Mouse (Mus musculus) CH12.LX (cell line): ENCODE measurements around the gene Grin3b. TPM values are rescaled to one million over a fixed set of nuclear protein-coding genes. Genes with fewer than 3 reads are reported as not detected.

Experiments
- DNase-seq: peaks from one replicate; pipeline ENCODE4 v3.0.0-alpha.2; 2013; ENCODE audit errors: extremely low read depth
- H3K27ac ChIP-seq: 2 replicates; pipeline ENCODE4 v1.5.1; 2012; ENCODE audit warnings: low read depth, mild to moderate bottlenecking, control low read depth, moderate library complexity; ENCODE audit not compliant: insufficient read depth
- H3K27me3 ChIP-seq: replicated peaks from 2 replicates; pipeline ENCODE3; 2012; ENCODE audit warnings: inconsistent platforms
- H3K36me3 ChIP-seq, 2 experiments: replicated peaks in 1 of 2; 2 replicates each; pipeline versions ENCODE3 to v1.6.1; 2012; ENCODE audit warnings: inconsistent platforms in 1 of 2, low read length in 1 of 2, mild to moderate bottlenecking in 1 of 2, mixed read lengths in 1 of 2, moderate library complexity in 1 of 2; ENCODE audit not compliant: control insufficient read depth in 1 of 2, insufficient read depth in 1 of 2
- H3K4me1 ChIP-seq, 2 experiments: 2 replicates each; pipeline ENCODE4 v1.6.1; 2012; ENCODE audit warnings: inconsistent platforms in 1 of 2, moderate library complexity in 1 of 2; ENCODE audit not compliant: insufficient read depth in 2 of 2, control insufficient read depth in 1 of 2
- H3K4me2 ChIP-seq: 2 replicates; pipeline ENCODE4 v1.6.1; 2012; ENCODE audit warnings: low read depth, mild to moderate bottlenecking, control low read depth; ENCODE audit not compliant: poor library complexity, insufficient read depth, severe bottlenecking
- H3K4me3 ChIP-seq, 3 experiments: fragments of 150-350 bp in 1 of 3; sonication (generic) in 1 of 3; replicated peaks in 1 of 3; 2 replicates each; pipeline versions ENCODE3 to v1.5.1; 2011 to 2012; ENCODE audit warnings: low read depth in 2 of 3, low read length in 2 of 3, mild to moderate bottlenecking in 2 of 3, moderate library complexity in 2 of 3, control low read depth in 1 of 3, improper control_type of control experiment in 1 of 3, inconsistent platforms in 1 of 3, mixed read lengths in 1 of 3; ENCODE audit not compliant: poor library complexity in 1 of 3
- H3K79me2 ChIP-seq: replicated peaks from 2 replicates; pipeline ENCODE4 v1.6.1; 2012; ENCODE audit warnings: mild to moderate bottlenecking, moderate library complexity; ENCODE audit not compliant: control insufficient read depth, poor library complexity, insufficient read depth, severe bottlenecking; ENCODE audit errors: extremely low read depth
- H3K9ac ChIP-seq: 2 replicates; pipeline ENCODE4 v1.6.1; 2012; ENCODE audit warnings: low read depth, mild to moderate bottlenecking, control low read depth, moderate library complexity; ENCODE audit not compliant: insufficient read depth
- H3K9me3 ChIP-seq: replicated peaks from 2 replicates; pipeline ENCODE3; 2012; ENCODE audit warnings: low read length, inconsistent platforms, mixed read lengths
- BHLHE40 ChIP-seq: IDR thresholded peaks from 2 replicates; pipeline ENCODE4 v1.6.1; 2011; ENCODE audit warnings: mild to moderate bottlenecking, low read depth, low read length, improper control_type of control experiment
- CHD1 ChIP-seq: IDR thresholded peaks from 2 replicates; pipeline ENCODE4 v1.6.1; 2012; ENCODE audit warnings: low read depth, low read length, improper control_type of control experiment, inconsistent platforms
- CHD2 ChIP-seq: IDR thresholded peaks from 2 replicates; pipeline ENCODE4 v1.6.1; 2011; ENCODE audit warnings: low read length, improper control_type of control experiment
- CTCF ChIP-seq, 2 experiments: IDR thresholded peaks in 1 of 2; conservative IDR thresholded peaks in 1 of 2; 2 replicates each; pipeline ENCODE4 v1.5.1; 2011 to 2012; ENCODE audit warnings: low read depth in 2 of 2, low read length in 2 of 2, improper control_type of control experiment in 1 of 2, inconsistent platforms in 1 of 2, mild to moderate bottlenecking in 1 of 2, moderate library complexity in 1 of 2
- E2F4 ChIP-seq: IDR thresholded peaks from 2 replicates; pipeline ENCODE4 v1.6.1; 2011; ENCODE audit warnings: low read depth, low read length, improper control_type of control experiment; ENCODE audit not compliant: insufficient replicate concordance
- ELF1 ChIP-seq: IDR thresholded peaks from 2 replicates; pipeline ENCODE4 v1.6.1; 2014; ENCODE audit warnings: low read depth, mild to moderate bottlenecking, inconsistent platforms, low read length, improper control_type of control experiment
- EP300 ChIP-seq: IDR thresholded peaks from 2 replicates; pipeline ENCODE4 v1.6.1; 2011; ENCODE audit warnings: low read length, improper control_type of control experiment
- ETS1 ChIP-seq: conservative IDR thresholded peaks from 2 replicates; pipeline ENCODE4 v1.6.1; 2012; ENCODE audit warnings: low read depth, mild to moderate bottlenecking, inconsistent platforms, low read length, improper control_type of control experiment, moderate library complexity
- GABPA ChIP-seq: IDR thresholded peaks from 2 replicates; pipeline ENCODE4 v1.6.1; 2012; ENCODE audit warnings: low read depth, low read length, improper control_type of control experiment, inconsistent platforms; ENCODE audit not compliant: insufficient replicate concordance
- HCFC1 ChIP-seq: IDR thresholded peaks from 2 replicates; pipeline ENCODE4 v1.6.1; 2012; ENCODE audit warnings: low read depth, mild to moderate bottlenecking, inconsistent platforms, low read length, improper control_type of control experiment
- IRF4 ChIP-seq: IDR thresholded peaks from 2 replicates; pipeline ENCODE4 v1.6.1; 2014; ENCODE audit warnings: low read depth, mild to moderate bottlenecking, inconsistent platforms, low read length, improper control_type of control experiment
- JUN ChIP-seq: IDR thresholded peaks from 2 replicates; pipeline ENCODE4 v1.6.1; 2011; ENCODE audit warnings: low read depth, mild to moderate bottlenecking, low read length, improper control_type of control experiment, moderate library complexity; ENCODE audit not compliant: insufficient read depth
- JUND ChIP-seq: conservative IDR thresholded peaks from 2 replicates; pipeline ENCODE4 v1.6.1; 2011; ENCODE audit warnings: low read depth, low read length, improper control_type of control experiment
- KAT2A ChIP-seq: IDR thresholded peaks from 2 replicates; pipeline ENCODE4 v1.6.1; 2012; ENCODE audit warnings: low read length, improper control_type of control experiment, inconsistent platforms; ENCODE audit not compliant: insufficient replicate concordance
- MAFK ChIP-seq: IDR thresholded peaks from 2 replicates; pipeline ENCODE4 v1.6.1; 2011; ENCODE audit warnings: low read length, improper control_type of control experiment; ENCODE audit not compliant: insufficient replicate concordance
- MAX ChIP-seq: IDR thresholded peaks from 2 replicates; pipeline ENCODE4 v1.6.1; 2011; ENCODE audit warnings: low read length, improper control_type of control experiment
- MAZ ChIP-seq: IDR thresholded peaks from 2 replicates; pipeline ENCODE4 v1.6.1; 2012; ENCODE audit warnings: low read depth, mild to moderate bottlenecking, inconsistent platforms, low read length, improper control_type of control experiment, moderate library complexity
- MEF2A ChIP-seq: IDR thresholded peaks from 2 replicates; pipeline ENCODE4 v1.6.1; 2014; ENCODE audit warnings: low read depth, mild to moderate bottlenecking, inconsistent platforms, low read length, improper control_type of control experiment, borderline replicate concordance
- MXI1 ChIP-seq: IDR thresholded peaks from 2 replicates; pipeline ENCODE4 v1.6.1; 2011; ENCODE audit warnings: mild to moderate bottlenecking, low read depth, low read length, improper control_type of control experiment
- MYC ChIP-seq: IDR thresholded peaks from 2 replicates; pipeline ENCODE4 v1.6.1; 2011; ENCODE audit warnings: low read depth, mild to moderate bottlenecking, improper control_type of control experiment, low read length
- NELFE ChIP-seq: IDR thresholded peaks from 2 replicates; pipeline ENCODE4 v1.6.1; 2011; ENCODE audit warnings: low read depth, low read length, improper control_type of control experiment
- NRF1 ChIP-seq: IDR thresholded peaks from 2 replicates; pipeline ENCODE4 v1.6.1; 2014; ENCODE audit warnings: low read depth, mild to moderate bottlenecking, inconsistent platforms, low read length, improper control_type of control experiment, moderate library complexity
- PAX5 ChIP-seq: IDR thresholded peaks from 2 replicates; pipeline ENCODE4 v1.6.1; 2012; ENCODE audit warnings: low read length, inconsistent platforms, mixed read lengths
- POLR2A ChIP-seq: IDR thresholded peaks from 2 replicates; pipeline ENCODE4 v1.6.1; 2011; ENCODE audit warnings: low read depth, mild to moderate bottlenecking, improper control_type of control experiment, low read length
- POLR2AphosphoS2 ChIP-seq: IDR thresholded peaks from 2 replicates; pipeline ENCODE4 v1.6.1; 2011; ENCODE audit warnings: low read depth, low read length, improper control_type of control experiment
- RAD21 ChIP-seq: IDR thresholded peaks from 2 replicates; pipeline ENCODE4 v1.6.1; 2011; ENCODE audit warnings: low read depth, mild to moderate bottlenecking, low read length, improper control_type of control experiment, moderate library complexity
- RCOR1 ChIP-seq: conservative IDR thresholded peaks from 2 replicates; pipeline ENCODE4 v1.6.1; 2012; ENCODE audit warnings: low read depth, mild to moderate bottlenecking, inconsistent platforms, low read length, improper control_type of control experiment
- SIN3A ChIP-seq: IDR thresholded peaks from 2 replicates; pipeline ENCODE4 v1.6.1; 2012; ENCODE audit warnings: low read length, improper control_type of control experiment, inconsistent platforms
- SMC3 ChIP-seq: IDR thresholded peaks from 2 replicates; pipeline ENCODE4 v1.6.1; 2011; ENCODE audit warnings: low read depth, low read length, improper control_type of control experiment
- TBP ChIP-seq: conservative IDR thresholded peaks from 2 replicates; pipeline ENCODE4 v1.6.1; 2011; ENCODE audit warnings: low read depth, low read length, improper control_type of control experiment
- TCF12 ChIP-seq: IDR thresholded peaks from 2 replicates; pipeline ENCODE4 v1.6.1; 2014; ENCODE audit warnings: low read depth, mild to moderate bottlenecking, inconsistent platforms, low read length, improper control_type of control experiment
- UBTF ChIP-seq: IDR thresholded peaks from 2 replicates; pipeline ENCODE4 v1.6.1; 2012; ENCODE audit warnings: low read depth, mild to moderate bottlenecking, inconsistent platforms, low read length, improper control_type of control experiment, moderate library complexity
- USF1 ChIP-seq: IDR thresholded peaks from 2 replicates; pipeline ENCODE4 v1.6.1; 2014; ENCODE audit warnings: low read depth, mild to moderate bottlenecking, inconsistent platforms, low read length, improper control_type of control experiment
- USF2 ChIP-seq: conservative IDR thresholded peaks from 2 replicates; pipeline ENCODE4 v1.6.1; 2011; ENCODE audit warnings: low read depth, low read length, improper control_type of control experiment
- ZC3H11A ChIP-seq: IDR thresholded peaks from 2 replicates; pipeline ENCODE4 v1.6.1; 2012; ENCODE audit warnings: low read depth, mild to moderate bottlenecking, inconsistent platforms, low read length, improper control_type of control experiment
- ZKSCAN1 ChIP-seq: IDR thresholded peaks from 2 replicates; pipeline ENCODE4 v1.6.1; 2012; ENCODE audit warnings: low read depth, inconsistent platforms, low read length, improper control_type of control experiment, borderline replicate concordance
- ZMIZ1 ChIP-seq: IDR thresholded peaks from 2 replicates; pipeline ENCODE4 v1.6.1; 2012; ENCODE audit warnings: low read depth, mild to moderate bottlenecking, inconsistent platforms, low read length, improper control_type of control experiment
- ZNF384 ChIP-seq: IDR thresholded peaks from 2 replicates; pipeline ENCODE4 v1.6.1; 2012; ENCODE audit warnings: low read depth, low read length, improper control_type of control experiment, inconsistent platforms
- dilution Hi-C: fragments of 300-500 bp; cut with MboI; formaldehyde crosslinking; loops from 2 replicates; pipeline ENCODE4 v1.14.3; 2020; ENCODE audit warnings: low sequenced_read_pairs; ENCODE audit not compliant: extremely low pct_unique_long_range_greater_than_20kb, extremely low pct_ligation_motif_present
- in situ Hi-C: fragments of 300-500 bp; cut with MboI; formaldehyde crosslinking; loops from 3 replicates; pipeline ENCODE4 v1.14.3; 2019; ENCODE audit warnings: low sequenced_read_pairs, low pct_ligation_motif_present, low pct_unique_long_range_greater_than_20kb, mixed read lengths
- polyA plus RNA-seq: library from polyadenylated mRNA; unstranded; fragments of >175 nt; gene quantifications from 2 replicates; pipeline ENCODE4 v1.2.1, GENCODE M21; 2012; ENCODE audit warnings: low read depth; ENCODE audit not compliant: insufficient read length
- total RNA-seq, 2 experiments: library from RNA; depleted of rRNA; stranded (reverse); fragments of 300-350 nt in 1 of 2; fragments of >200 nt in 1 of 2; gene quantifications; 2 replicates each; pipeline ENCODE4 v1.2.3; 2012 to 2014

Gene Grin3b
- total and polyA plus RNA-seq, 3 experiments: 0.27 to 0.59 (median 0.56) TPM

DNA sequence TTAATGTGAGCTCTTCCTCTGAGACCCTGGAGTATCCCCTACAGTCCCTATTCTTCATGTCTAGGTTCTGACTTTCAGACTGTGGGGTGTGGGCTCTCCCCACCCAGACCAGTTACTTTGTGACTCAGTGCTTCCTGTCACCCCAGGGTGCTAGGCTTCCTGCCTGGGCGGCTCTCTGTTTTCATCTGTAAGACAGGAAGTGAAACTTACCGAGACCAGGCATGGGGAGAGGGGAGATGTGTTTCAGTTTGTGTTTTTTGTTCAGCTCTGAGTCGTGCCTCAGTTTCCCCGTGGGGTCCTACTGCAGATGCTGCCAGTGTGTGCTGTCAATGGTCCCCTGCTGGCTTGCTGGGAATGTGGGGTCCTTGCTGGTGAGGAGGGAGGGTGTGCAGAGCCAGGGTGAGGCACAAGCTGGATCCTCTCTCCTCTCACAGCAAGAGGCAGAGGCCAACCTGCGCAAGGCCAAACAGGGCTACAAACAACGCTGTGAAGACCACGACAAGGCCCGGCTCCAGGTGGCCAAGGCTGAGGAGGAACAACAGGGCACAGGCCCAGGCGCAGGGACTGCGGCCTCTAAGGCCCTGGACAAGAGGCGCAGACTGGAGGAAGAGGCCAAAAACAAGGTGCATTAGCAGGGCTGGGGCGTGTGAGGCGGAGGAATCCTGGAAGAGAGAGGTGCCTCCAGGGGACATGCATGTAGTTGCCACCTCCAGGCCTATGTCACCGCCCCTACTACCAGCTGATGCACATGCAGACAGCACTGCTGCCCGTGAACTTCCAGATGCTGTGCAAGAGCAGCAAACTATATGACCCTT, 53.9 kb downstream of the Grin3b start:
- peak overlapping the region; percentile 97 for H3K27ac ChIP-seq
- H3K9ac ChIP-seq: peak overlapping the region; percentile 19
- peak; percentile 49; the same call in 1 of the 2 replicates for TF ChIP-seq UBTF
- no peak for TF ChIP-seq NELFE
- no peak; the same call in 1 of the 2 replicates for TF ChIP-seq SMC3
- TF ChIP-seq SIN3A: peak; percentile 82; the same call in 1 of the 2 replicates
- TF ChIP-seq TCF12: peak; percentile 77
- peak; percentile 76 for TF ChIP-seq BHLHE40
- no peak for TF ChIP-seq POLR2AphosphoS2
- TF ChIP-seq ZMIZ1: no peak
- no peak for TF ChIP-seq USF2
- peak; percentile 75 for TF ChIP-seq JUN
- TF ChIP-seq ZKSCAN1: no peak
- TF ChIP-seq JUND: peak; percentile 72
- TF ChIP-seq CTCF (conservative IDR thresholded peaks at IDR 0.05 in 1 of 2, IDR thresholded peaks at IDR 0.05 in 1 of 2; ENCODE audit: low read depth in 2 of 2, low read length in 2 of 2): no peak
- TF ChIP-seq MEF2A: peak; percentile 54; the same call in 1 of the 2 replicates
- TF ChIP-seq ELF1: peak; percentile 81
- no peak for TF ChIP-seq MAFK
- peak; percentile 44 for TF ChIP-seq HCFC1
- TF ChIP-seq ETS1: peak; percentile 74
- peak; percentile 58 for TF ChIP-seq ZNF384
- TF ChIP-seq CHD1: 0 out of 2 replicates have a peak, but pooled peaks have one; percentile 76
- TF ChIP-seq RAD21: no peak
- no peak for TF ChIP-seq GABPA
- TF ChIP-seq RCOR1: peak; percentile 79; the same call in 1 of the 2 replicates
- TF ChIP-seq IRF4: peak; percentile 98
- TF ChIP-seq EP300: peak; percentile 94
- TF ChIP-seq MAZ: peak; percentile 87
- TF ChIP-seq E2F4: no peak
- no peak for TF ChIP-seq KAT2A
- TF ChIP-seq TBP: no peak
- no peak for TF ChIP-seq USF1
- TF ChIP-seq POLR2A: peak; percentile 41; the same call in 1 of the 2 replicates
- TF ChIP-seq MAX: peak; percentile 56; the same call in 1 of the 2 replicates
- no peak for TF ChIP-seq PAX5
- TF ChIP-seq MXI1: 0 out of 2 replicates have a peak, but pooled peaks have one; percentile 59
- no peak for TF ChIP-seq ZC3H11A
- TF ChIP-seq CHD2: peak; percentile 56
- peak; percentile 53; the same call in 1 of the 2 replicates for TF ChIP-seq MYC
- no peak for TF ChIP-seq NRF1
- TF ChIP-seq, all 38 proteins: peak for 21
- peak; percentile 74 for DNase-seq
- Histone ChIP-seq H3K4me2 (peak overlapping the region; percentile 48), H3K79me2 (no peaks in the 10 kb centered on the region), H3K27me3 (no peaks in the 10 kb centered on the region), H3K4me1 (peaks cover 27 to 36% of the 10 kb centered on the region in 2 experiments), H3K36me3 (peaks cover 64 to 84% of the 10 kb centered on the region in 2 experiments), H3K9me3 (no peaks in the 10 kb centered on the region), H3K4me3 (peak overlapping the region in 2 of 3 experiments; percentile 34 to 37)
- dilution Hi-C loops: no loop called here
- in situ Hi-C loops: no loop called here
